In genomic region chr16:43362651-43363300, GRCm38 (mm10) we compare ENCODE assay signal across 9 mouse cellular contexts.
DNase-seq lines count a peak whose midpoint lies in the region; ATAC-seq and TF ChIP-seq lines count a peak whose summit lies in the region.
"Had no signal": no experiment of that assay in that cellular context is flagged by ENCODE, and none has a peak within 500 bp of the region (broad histone marks: within the 10 kb centered on the region; RNA-seq: fewer than 3 reads in every experiment).

No protein-coding gene starts in this region.

- no peak overlapping the region for H3K27ac ChIP-seq in limb, embryonic 11.5 days (replicated peaks; ENCODE audit: low read depth, low read length)
- H3K27ac ChIP-seq in limb, embryonic 10.5 days = no peak overlapping the region
- peak overlapping the region; percentile 97 for H3K27ac ChIP-seq in bone marrow macrophage, adult 2 months (ENCODE audit: insufficient read depth, low read depth, low read length)
- H3K27ac ChIP-seq in intestine, postnatal 0 days (ENCODE audit: low read depth, low read length) = no peak overlapping the region; the same call in 1 of the 2 replicates
- no peak overlapping the region for H3K27ac ChIP-seq in lung, embryonic 15.5 days
- H3K27ac ChIP-seq: liver, embryonic 15.5 days had no signal

- 0 out of 2 replicates have a peak, but pooled peaks cover 3% of the 10 kb centered on the region for H3K4me1 ChIP-seq in limb, embryonic 11.5 days (ENCODE audit: control insufficient read depth, insufficient read depth, low read length)
- peaks cover 15% of the 10 kb centered on the region for H3K4me1 ChIP-seq in limb, embryonic 10.5 days
- peaks cover 19% of the 10 kb centered on the region for H3K4me1 ChIP-seq in bone marrow macrophage, adult 2 months (ENCODE audit: control insufficient read depth, insufficient read depth, low read length)
- H3K4me1 ChIP-seq in intestine, postnatal 0 days (replicated peaks; ENCODE audit: control insufficient read depth, insufficient read depth, low read length) = 0 out of 2 replicates have a peak, but pooled peaks cover 3% of the 10 kb centered on the region
- peaks cover 19% of the 10 kb centered on the region for H3K4me1 ChIP-seq in lung, embryonic 15.5 days
- H3K4me1 ChIP-seq: liver, embryonic 15.5 days had no signal

- no peaks in the 10 kb centered on the region for H3K27me3 ChIP-seq in limb, embryonic 11.5 days (ENCODE audit: control insufficient read depth, insufficient read depth, low read length)
- H3K27me3 ChIP-seq in limb, embryonic 10.5 days (ENCODE audit: low read depth, poor library complexity, severe bottlenecking) = no peaks in the 10 kb centered on the region
- H3K27me3 ChIP-seq in intestine, postnatal 0 days (replicated peaks; ENCODE audit: control insufficient read depth, insufficient read depth, low read length) = no peaks in the 10 kb centered on the region
- no peaks in the 10 kb centered on the region for H3K27me3 ChIP-seq in lung, embryonic 15.5 days
- H3K27me3 ChIP-seq: liver, embryonic 15.5 days had no signal

- 87% methylated on average over 9 of the region's 9 CpGs for WGBS in limb, embryonic 11.5 days
- WGBS in limb, embryonic 10.5 days = 88% methylated on average over 9 of the region's 9 CpGs
- WGBS in intestine, postnatal 0 days = 64% methylated on average over 9 of the region's 9 CpGs
- WGBS in lung, embryonic 15.5 days = 71% methylated on average over 9 of the region's 9 CpGs

- no peaks in the 10 kb centered on the region for H3K9me3 ChIP-seq in limb, embryonic 11.5 days (ENCODE audit: control insufficient read depth, low read length)
- H3K9me3 ChIP-seq in limb, embryonic 10.5 days (replicated peaks) = no peaks in the 10 kb centered on the region
- no peaks in the 10 kb centered on the region for H3K9me3 ChIP-seq in intestine, postnatal 0 days (ENCODE audit: control insufficient read depth)
- H3K9me3 ChIP-seq in lung, embryonic 15.5 days = no peaks in the 10 kb centered on the region
- H3K9me3 ChIP-seq: liver, embryonic 15.5 days had no signal

- H3K36me3 ChIP-seq in limb, embryonic 11.5 days (ENCODE audit: control insufficient read depth, insufficient read depth, low read length) = no peaks in the 10 kb centered on the region
- H3K36me3 ChIP-seq in limb, embryonic 10.5 days = no peaks in the 10 kb centered on the region
- no peaks in the 10 kb centered on the region for H3K36me3 ChIP-seq in intestine, postnatal 0 days (ENCODE audit: control insufficient read depth, insufficient read depth)
- H3K36me3 ChIP-seq in lung, embryonic 15.5 days = no peaks in the 10 kb centered on the region
- H3K36me3 ChIP-seq: liver, embryonic 15.5 days had no signal

- no peak for TF ChIP-seq POLR2A in bone marrow macrophage, adult 2 months (IDR thresholded peaks at IDR 0.05; ENCODE audit: borderline replicate concordance, low read depth, low read length)

- TF ChIP-seq CTCF in bone marrow macrophage, adult 2 months (IDR thresholded peaks at IDR 0.05; ENCODE audit: low read depth, low read length) = no peak
- no peak for TF ChIP-seq CTCF in intestine, postnatal 0 days (IDR thresholded peaks at IDR 0.05; ENCODE audit: low read depth)

- no peak overlapping the region for H3K4me3 ChIP-seq in limb, embryonic 11.5 days (ENCODE audit: low read depth, low read length)
- no peak overlapping the region for H3K4me3 ChIP-seq in limb, embryonic 10.5 days
- peak overlapping the region; percentile 61 for H3K4me3 ChIP-seq in bone marrow macrophage, adult 2 months (ENCODE audit: insufficient read depth, low read length)
- H3K4me3 ChIP-seq in intestine, postnatal 0 days (ENCODE audit: low read depth, low read length) = 0 out of 2 replicates have a peak overlapping the region, but pooled peaks have one; percentile 3
- no peak overlapping the region for H3K4me3 ChIP-seq in lung, embryonic 15.5 days
- H3K4me3 ChIP-seq: liver, embryonic 15.5 days had no signal

- no peak for DNase-seq in limb, embryonic 11.5 days (ENCODE audit: low spot score)
- no peak for DNase-seq in limb, embryonic 10.5 days (ENCODE audit: low spot score)
- DNase-seq in gastrocnemius, postnatal 4 days (ENCODE audit: low spot score in 2 of 2) = peak; percentile 47 to 80
- peak; percentile 8 for DNase-seq in telencephalon, adult 2 months (ENCODE audit: low read depth, low spot score)
- no peak for DNase-seq in thymus, postnatal 25 days

- no peak overlapping the region for H3K4me2 ChIP-seq in limb, embryonic 11.5 days (ENCODE audit: low read depth, severe bottlenecking)
- H3K4me2 ChIP-seq in intestine, postnatal 0 days (replicated peaks; ENCODE audit: low read depth) = peak overlapping the region; percentile 47
- peak overlapping the region; percentile 29; the same call in 1 of the 2 replicates for H3K4me2 ChIP-seq in lung, embryonic 15.5 days
- H3K4me2 ChIP-seq: liver, embryonic 15.5 days had no signal

- ATAC-seq in limb, embryonic 11.5 days (ENCODE audit: insufficient number of reproducible peaks, low FRiP score, low TSS enrichment, low read depth) = peak; percentile 44; the same call in 1 of the 2 replicates
- ATAC-seq in intestine, postnatal 0 days = peak; percentile 33; the same call in 1 of the 2 replicates
- ATAC-seq in lung, embryonic 15.5 days (ENCODE audit: borderline replicate concordance, extremely low read depth, low FRiP score, low TSS enrichment) = peak; percentile 47; the same call in 1 of the 2 replicates

- H3K9ac ChIP-seq in limb, embryonic 11.5 days (ENCODE audit: low read length) = no peak overlapping the region
- H3K9ac ChIP-seq in intestine, postnatal 0 days (ENCODE audit: low read depth, low read length) = no peak overlapping the region
- no peak overlapping the region for H3K9ac ChIP-seq in lung, embryonic 15.5 days
- H3K9ac ChIP-seq: liver, embryonic 15.5 days had no signal

Comparison
In these comparisons a context has a peak if more than half of its experiments do, and no peak if none do; other contexts are left out.
1. DNase-seq: peak in gastrocnemius, postnatal 4 days (2 of 2) and telencephalon, adult 2 months (single experiment); none in limb, embryonic 11.5 days (single experiment), limb, embryonic 10.5 days (single experiment) and thymus, postnatal 25 days (single experiment).
2. H3K4me3 ChIP-seq: peak in bone marrow macrophage, adult 2 months (single experiment) and intestine, postnatal 0 days (single experiment); none in limb, embryonic 11.5 days (single experiment), limb, embryonic 10.5 days (single experiment) and lung, embryonic 15.5 days (single experiment).
3. Peak in every context shown above with its lines, with median percentiles within 50 percentile points of each other: ATAC-seq.